Comparison of ENCODE assay signal across 13 mouse cellular contexts in the genomic region with DNA sequence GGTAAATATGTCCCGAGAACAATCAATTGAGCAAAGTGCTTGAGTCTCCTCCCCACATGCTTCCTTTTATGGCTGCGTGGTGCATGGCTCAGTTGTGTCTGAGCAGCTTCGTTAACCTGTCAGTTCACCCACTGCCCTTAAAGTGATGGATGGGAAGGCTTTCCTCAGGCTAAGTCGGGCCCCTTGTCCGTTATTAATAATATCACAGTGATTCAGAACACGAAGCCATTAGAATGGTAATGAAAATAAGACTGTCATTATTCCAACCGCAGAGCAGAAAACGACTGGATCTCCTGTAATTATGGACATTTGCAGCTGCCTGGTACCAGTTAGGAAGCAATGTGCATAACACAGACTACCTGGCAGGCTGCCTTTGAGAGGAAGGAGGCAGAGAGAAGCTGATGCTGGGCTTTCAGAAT.
A peak's percentile ranks its signal among the peaks of the same experiment; 100 is the strongest.
DNase-seq lines count a peak whose midpoint lies in the region; ATAC-seq and TF ChIP-seq lines count a peak whose summit lies in the region.
"Had no signal": no experiment of that assay in that cellular context is flagged by ENCODE, and none has a peak within 500 bp of the region (broad histone marks: within the 10 kb centered on the region; RNA-seq: fewer than 3 reads in every experiment).

No protein-coding gene starts in this region.

- H3K27ac ChIP-seq in kidney, postnatal 0 days: no peak overlapping the region
- H3K27ac ChIP-seq in kidney, embryonic 14.5 days (ENCODE audit: low read depth, low read length): no peak overlapping the region
- H3K27ac ChIP-seq in midbrain, postnatal 0 days (ENCODE audit: low read depth, low read length): no peak overlapping the region
- H3K27ac ChIP-seq: gastrocnemius, adult 2 months had no signal

- peak; percentile 17 for DNase-seq in embryo, embryonic 11.5 days (ENCODE audit: low read depth, low spot score)
- no peak for DNase-seq in embryo, embryonic 10 days (ENCODE audit: low spot score)
- DNase-seq in kidney, postnatal 0 days (ENCODE audit: low spot score): peak; percentile 60
- DNase-seq in forelimb bud, embryonic 11.5 days (ENCODE audit: low read depth, low spot score): peak; percentile 46
- peak; percentile 30 for DNase-seq in midbrain, postnatal 0 days (ENCODE audit: low spot score)
- no peak for DNase-seq in urinary bladder, postnatal 36 days (ENCODE audit: low spot score in 2 of 2)
- DNase-seq in gastrocnemius, postnatal 25 days: no peak
- DNase-seq: cerebellum, adult 9-10 months; gastrocnemius, adult 2 months; liver had no signal

- no peak for TF ChIP-seq CTCF in kidney, postnatal 0 days (IDR thresholded peaks at IDR 0.05; ENCODE audit: low read depth)
- no peak for TF ChIP-seq CTCF in midbrain, postnatal 0 days (IDR thresholded peaks at IDR 0.05)

- no peak overlapping the region for H3K4me3 ChIP-seq in kidney, postnatal 0 days (replicated peaks; ENCODE audit: low read depth, low read length)
- H3K4me3 ChIP-seq in kidney, embryonic 14.5 days (ENCODE audit: low read length): no peak overlapping the region
- no peak overlapping the region for H3K4me3 ChIP-seq in midbrain, postnatal 0 days (ENCODE audit: low read depth, low read length)
- H3K4me3 ChIP-seq: gastrocnemius, adult 2 months had no signal

- 7% methylated on average over 8 of the region's 8 CpGs for WGBS in kidney, postnatal 0 days
- WGBS in kidney, embryonic 14.5 days: 11% methylated on average over 8 of the region's 8 CpGs
- 46% methylated on average over 8 of the region's 8 CpGs for WGBS in midbrain, postnatal 0 days

- H3K4me1 ChIP-seq in kidney, postnatal 0 days (replicated peaks; ENCODE audit: insufficient read depth, low read length): no peaks in the 10 kb centered on the region
- no peaks in the 10 kb centered on the region for H3K4me1 ChIP-seq in kidney, embryonic 14.5 days (ENCODE audit: control insufficient read depth, insufficient read depth, low read length)
- H3K4me1 ChIP-seq in midbrain, postnatal 0 days (ENCODE audit: insufficient read depth, low read length): no peaks in the 10 kb centered on the region

- H3K4me2 ChIP-seq in kidney, postnatal 0 days (ENCODE audit: low read length): no peak overlapping the region
- H3K4me2 ChIP-seq in kidney, embryonic 14.5 days (replicated peaks; ENCODE audit: low read depth, low read length): no peak overlapping the region
- no peak overlapping the region for H3K4me2 ChIP-seq in midbrain, postnatal 0 days (ENCODE audit: low read depth, low read length, poor library complexity, severe bottlenecking)
- H3K4me2 ChIP-seq: heart, embryonic 11.5 days had no signal

- no peak for ATAC-seq in kidney, postnatal 0 days (replicated peaks; ENCODE audit: low FRiP score, low read depth)
- ATAC-seq in kidney, embryonic 14.5 days (ENCODE audit: low FRiP score, low TSS enrichment): no peak
- ATAC-seq in midbrain, postnatal 0 days (ENCODE audit: low FRiP score): no peak
- ATAC-seq: inflammation-experienced regulatory T-cells, adult 6 months had no signal

- no peak overlapping the region for H3K9ac ChIP-seq in kidney, postnatal 0 days (ENCODE audit: low read depth, low read length)
- no peak overlapping the region for H3K9ac ChIP-seq in kidney, embryonic 14.5 days (ENCODE audit: low read depth, low read length)
- no peak overlapping the region for H3K9ac ChIP-seq in midbrain, postnatal 0 days (replicated peaks; ENCODE audit: low read length, poor library complexity, severe bottlenecking)

- no peaks in the 10 kb centered on the region for H3K9me3 ChIP-seq in kidney, postnatal 0 days (replicated peaks; ENCODE audit: low read length)
- no peaks in the 10 kb centered on the region for H3K9me3 ChIP-seq in kidney, embryonic 14.5 days (ENCODE audit: control insufficient read depth, low read length)
- no peaks in the 10 kb centered on the region for H3K9me3 ChIP-seq in midbrain, postnatal 0 days (ENCODE audit: low read length)

- no peaks in the 10 kb centered on the region for H3K36me3 ChIP-seq in kidney, postnatal 0 days (ENCODE audit: insufficient read depth, low read length)
- H3K36me3 ChIP-seq in kidney, embryonic 14.5 days (ENCODE audit: control insufficient read depth, insufficient read depth, low read length): no peaks in the 10 kb centered on the region
- H3K36me3 ChIP-seq in midbrain, postnatal 0 days (ENCODE audit: insufficient read depth, low read length): no peaks in the 10 kb centered on the region

- no peaks in the 10 kb centered on the region for H3K27me3 ChIP-seq in kidney, postnatal 0 days (ENCODE audit: insufficient read depth, low read length)
- H3K27me3 ChIP-seq in kidney, embryonic 14.5 days (ENCODE audit: control insufficient read depth, insufficient read depth, low read length): no peaks in the 10 kb centered on the region
- H3K27me3 ChIP-seq in midbrain, postnatal 0 days (ENCODE audit: insufficient read depth, low read length): no peaks in the 10 kb centered on the region

Comparison
In these comparisons a context has a peak if more than half of its experiments do, and no peak if none do; other contexts are left out.
1. DNase-seq: peak in embryo, embryonic 11.5 days (single experiment), kidney, postnatal 0 days (single experiment), forelimb bud, embryonic 11.5 days (single experiment) and midbrain, postnatal 0 days (single experiment); none in embryo, embryonic 10 days (single experiment), urinary bladder, postnatal 36 days (0 of 2) and gastrocnemius, postnatal 25 days (single experiment).